Mouse (Mus musculus): Measurements from ENCODE around the gene Copb1. TPM values are rescaled to one million over a fixed set of nuclear protein-coding genes. Genes with fewer than 3 reads are reported as not detected.

Copb1 gene
- total RNA-seq, 2 experiments from 2014 or later: 43.7 to 44.1 TPM

DNA sequence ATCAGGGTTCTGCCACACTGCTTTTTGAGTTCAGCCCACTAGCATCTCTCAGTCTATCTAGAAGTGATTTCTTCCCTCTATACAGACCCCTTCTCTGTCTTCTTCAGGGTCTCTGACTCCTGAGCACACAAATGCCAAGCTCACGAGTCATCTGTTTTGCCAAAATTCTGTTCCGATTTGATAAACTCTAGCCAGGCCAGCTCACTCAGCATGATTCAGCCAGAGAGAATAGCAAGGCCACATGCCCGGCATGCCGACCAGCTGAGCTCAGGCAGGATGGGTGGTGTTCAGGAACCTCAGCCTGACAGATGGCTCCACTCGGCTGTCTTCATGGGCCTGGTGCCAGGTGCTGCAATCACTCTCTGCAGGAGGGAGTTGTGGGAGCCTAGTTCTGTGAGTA is 73.1 kb downstream of the Copb1 start:
- peak; percentile 81 to 83 for DNase-seq
- intact Hi-C loops (cut with DNase I): no loop called here

DNA sequence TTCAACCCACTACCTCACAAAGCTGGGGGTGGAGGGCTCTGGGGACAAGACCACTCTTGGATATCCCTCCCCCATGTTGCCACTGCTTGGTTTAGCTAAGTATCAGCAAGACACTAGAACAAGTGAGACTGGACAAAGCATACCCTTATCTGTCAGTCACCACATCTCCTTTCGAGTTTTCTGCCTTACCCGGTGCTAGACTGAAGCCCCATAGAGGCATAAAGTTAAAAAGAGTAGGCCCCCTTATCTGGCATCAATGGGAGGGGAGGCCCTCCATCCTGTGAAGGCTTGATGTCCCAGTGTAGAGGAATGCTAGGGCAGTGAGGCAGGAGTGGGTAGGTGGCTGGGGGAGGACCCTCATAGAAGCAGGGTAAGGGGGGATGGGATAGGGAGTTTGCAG is 77.9 kb downstream of the Copb1 start:
- intact Hi-C loops (cut with DNase I): no loop called here
- DNase-seq: no peak

DNA sequence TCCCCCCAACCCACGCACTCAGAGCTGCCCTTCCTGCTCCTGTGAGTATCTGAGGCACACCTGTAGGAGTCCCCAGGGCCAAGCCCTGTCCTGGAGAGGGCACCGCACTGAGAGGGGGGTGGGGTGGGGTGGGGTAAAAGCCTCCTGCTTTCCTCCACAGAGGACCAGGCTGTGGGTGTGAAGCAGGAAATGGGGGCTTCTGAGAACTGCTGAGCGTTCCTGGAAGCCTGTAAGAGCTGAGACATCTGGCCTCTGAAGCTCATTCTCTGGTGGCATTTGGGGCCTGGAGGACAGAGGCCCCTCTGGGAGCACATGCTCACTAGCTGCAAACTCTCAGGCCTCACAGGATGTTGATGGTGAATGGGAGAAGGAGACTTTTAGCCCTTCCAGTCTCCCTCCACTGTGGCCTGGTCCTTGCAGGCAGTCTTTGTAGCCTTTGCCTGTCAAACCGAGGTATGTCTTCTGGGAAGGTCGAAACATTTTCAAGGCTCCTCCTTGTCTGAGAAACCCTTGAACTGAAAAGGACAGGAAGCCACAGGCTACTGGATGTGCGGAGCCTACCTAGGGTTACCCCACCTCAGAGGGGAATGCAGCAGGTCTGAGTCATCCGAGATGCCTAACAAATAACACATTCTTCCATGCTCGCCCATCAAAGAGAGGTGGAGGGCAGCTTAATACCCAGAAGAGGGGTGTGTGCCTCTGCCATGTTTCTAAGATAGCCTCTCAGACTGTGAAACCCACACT is 83.0 kb downstream of the Copb1 start:
- DNase-seq: peak in 1 of 2 experiments; percentile 18

DNA sequence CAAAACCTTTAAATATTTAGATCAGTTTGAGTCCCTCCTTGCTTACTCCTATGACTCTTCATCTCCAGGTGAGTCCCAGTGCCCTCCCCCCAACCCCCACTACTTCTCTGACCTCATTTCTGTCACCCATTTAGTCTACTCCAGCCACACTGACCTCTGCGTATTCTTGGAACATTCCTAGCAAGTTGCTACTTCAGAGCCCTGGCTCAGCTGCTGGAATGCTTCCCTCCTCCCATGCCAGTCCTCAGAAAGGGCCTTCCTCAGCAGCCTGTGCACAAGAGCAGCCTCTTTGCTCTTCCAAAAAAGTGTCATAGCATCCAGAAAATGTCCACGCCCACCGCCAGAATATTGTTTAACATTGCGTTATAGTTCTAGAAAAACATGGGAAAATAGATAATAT is 84.5 kb downstream of the Copb1 start:
- intact Hi-C loops (cut with DNase I): no loop called here
- DNase-seq: peak; percentile 11 to 21

More for the DNA sequence above, 83.0 kb downstream of the Copb1 start:
- intact Hi-C loops (cut with DNase I): no loop called here

DNA sequence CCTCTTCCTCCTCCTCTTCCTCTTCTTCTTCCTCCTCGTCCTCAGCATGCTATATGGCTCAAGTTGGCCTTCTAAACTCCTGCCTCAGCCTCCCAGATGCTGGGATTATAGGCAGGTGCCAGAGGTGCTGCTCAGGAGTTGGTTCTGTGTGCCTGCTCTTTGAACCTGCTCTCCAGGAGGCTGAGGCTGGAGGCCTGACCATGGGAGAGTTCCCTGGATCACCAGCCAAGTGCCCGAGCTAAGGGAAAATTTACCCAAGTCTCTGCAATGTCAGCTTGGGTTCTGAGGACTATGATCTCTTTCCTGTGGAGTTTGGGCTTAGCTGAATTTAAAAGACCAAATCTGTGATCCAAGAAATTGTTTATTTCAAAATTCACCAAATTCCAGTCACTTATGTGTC is 85.1 kb downstream of the Copb1 start:
- no peak for DNase-seq
- intact Hi-C loops (cut with DNase I): no loop called here

Other genes with a start within 250 kb of the Copb1 start
- gene Rras2, start 136.9 kb downstream of the Copb1 start, total RNA-seq (2021): 10 to 100 TPM; 48.5 to 51.6 TPM
- gene Psma1, start 21.4 kb upstream of the Copb1 start, total RNA-seq (2021): 100 to 1,000 TPM; 134 to 146 TPM
- gene Pde3b, start 160.6 kb upstream of the Copb1 start, total RNA-seq (2021): 1 to 10 TPM; 4.4 to 4.9 TPM